Mouse (Mus musculus): Measurements from ENCODE around the gene Mup22. TPM values are rescaled to one million over a fixed set of nuclear protein-coding genes. Genes with fewer than 3 reads are reported as not detected.
"Not testable (repeated sequence)": the region's sequence is repeated elsewhere in the genome, so short reads cannot be mapped to it uniquely, and the experiment has no call there.

Mup22 gene
- polyA plus RNA-seq (2015; fragmentation: Nextera tagmentation; extraction: Ambion mirVana): 0.35 TPM in 1 of 2 replicates, not detected in the other

GRCm38 (mm10) chr4:60821363-60821762 is at the start of gene Mup22:
TSS of gene Mup22 (minus strand) at chr4:60821463.
- not testable (repeated sequence) for ATAC-seq (ENCODE audit: insufficient number of reproducible peaks, low FRiP score, low TSS enrichment, low read depth); H3K9me3 ChIP-seq (replicated peaks); H3K9ac ChIP-seq; H3K4me3 ChIP-seq (replicated peaks); H3K4me2 ChIP-seq (replicated peaks); H3K27ac ChIP-seq (replicated peaks); H3K36me3 ChIP-seq; H3K27me3 ChIP-seq; H3K4me1 ChIP-seq
- 69% methylated on average over 4 of the region's 4 CpGs for WGBS

- not testable (repeated sequence) for H3K27ac ChIP-seq (replicated peaks); H3K27me3 ChIP-seq; H3K36me3 ChIP-seq; H3K4me3 ChIP-seq (replicated peaks); H3K4me1 ChIP-seq; H3K9ac ChIP-seq; ATAC-seq (ENCODE audit: insufficient number of reproducible peaks, low FRiP score, low TSS enrichment, low read depth); H3K9me3 ChIP-seq (replicated peaks); H3K4me2 ChIP-seq (replicated peaks)
These were observed 19.6 kb upstream of the Mup22 start for GRCm38 (mm10) chr4:60840889-60841288.

Other genes with a start within 250 kb of the Mup22 start
- gene Mup10, start 239.3 kb downstream of the Mup22 start, polyA plus RNA-seq (2015; fragmentation: Nextera tagmentation; extraction: Ambion mirVana): not detected in 2 replicates
- gene Mup11, start 159.1 kb downstream of the Mup22 start, polyA plus RNA-seq (2015; fragmentation: Nextera tagmentation; extraction: Ambion mirVana): 0.20 TPM in 1 of 2 replicates, not detected in the other
- gene Mup12, start 80.1 kb downstream of the Mup22 start, polyA plus RNA-seq (2015; fragmentation: Nextera tagmentation; extraction: Ambion mirVana): not detected in 2 replicates